Mouse (Mus musculus): ENCODE results near the gene Ect2. TPM values are rescaled to one million over a fixed set of nuclear protein-coding genes. Genes with fewer than 3 reads are reported as not detected.
A peak's percentile ranks its signal among the peaks of the same experiment; 100 is the strongest.

The Ect2 gene
- polyA plus RNA-seq, 1 experiment from 2014 or later: 35.6 TPM

GRCm38 (mm10) chr3:27070340-27070739, 83.3 kb downstream of the Ect2 start:
- Histone ChIP-seq H3K36me3 (ENCODE audit: control insufficient read depth, insufficient read depth, low read length) (no peaks in the 10 kb centered on the region), H3K27me3 (replicated peaks; ENCODE audit: control insufficient read depth, insufficient read depth, low read length) (no peaks in the 10 kb centered on the region), H3K4me3 (ENCODE audit: low read depth, low read length) (no peak overlapping the region), H3K27ac (replicated peaks; ENCODE audit: low read depth, low read length) (no peak overlapping the region), H3K4me1 (ENCODE audit: control insufficient read depth, insufficient read depth, low read length) (no peaks in the 10 kb centered on the region), H3K4me2 (ENCODE audit: low read depth, low read length) (no peak overlapping the region), H3K9me3 (ENCODE audit: control insufficient read depth, low read length) (no peaks in the 10 kb centered on the region), H3K9ac (ENCODE audit: low read depth, low read length) (no peak overlapping the region)
- 77% methylated on average over 9 of the region's 9 CpGs for WGBS
- DNase-seq (ENCODE audit: low spot score) (peak; percentile 34), ATAC-seq (ENCODE audit: low read depth) (no peak)

- no peak for DNase-seq (ENCODE audit: low spot score)
Measured at GRCm38 (mm10) chr3:27067206-27067605, 86.5 kb downstream of the Ect2 start.

GRCm38 (mm10) chr3:27064886-27065285, 88.8 kb downstream of the Ect2 start:
- H3K9ac ChIP-seq (ENCODE audit: low read depth, low read length): no peak overlapping the region
- H3K4me3 ChIP-seq (ENCODE audit: low read depth, low read length): no peak overlapping the region
- H3K9me3 ChIP-seq (ENCODE audit: control insufficient read depth, low read length): no peaks in the 10 kb centered on the region
- no peak overlapping the region for H3K4me2 ChIP-seq (ENCODE audit: low read depth, low read length)
- ATAC-seq (ENCODE audit: low read depth): no peak
- no peaks in the 10 kb centered on the region for H3K27me3 ChIP-seq (replicated peaks; ENCODE audit: control insufficient read depth, insufficient read depth, low read length)
- no peak for DNase-seq (ENCODE audit: low spot score)
- WGBS: 94% methylated on average over 2 of the region's 2 CpGs
- H3K4me1 ChIP-seq (ENCODE audit: control insufficient read depth, insufficient read depth, low read length): no peaks in the 10 kb centered on the region
- no peaks in the 10 kb centered on the region for H3K36me3 ChIP-seq (ENCODE audit: control insufficient read depth, insufficient read depth, low read length)
- H3K27ac ChIP-seq (replicated peaks; ENCODE audit: low read depth, low read length): no peak overlapping the region

More at GRCm38 (mm10) chr3:27067206-27067605, 86.5 kb downstream of the Ect2 start:
- Histone ChIP-seq H3K27me3 (replicated peaks; ENCODE audit: control insufficient read depth, insufficient read depth, low read length) (no peaks in the 10 kb centered on the region), H3K4me3 (ENCODE audit: low read depth, low read length) (no peak overlapping the region), H3K9me3 (ENCODE audit: control insufficient read depth, low read length) (no peaks in the 10 kb centered on the region), H3K4me1 (ENCODE audit: control insufficient read depth, insufficient read depth, low read length) (no peaks in the 10 kb centered on the region), H3K9ac (ENCODE audit: low read depth, low read length) (no peak overlapping the region), H3K4me2 (ENCODE audit: low read depth, low read length) (no peak overlapping the region), H3K27ac (replicated peaks; ENCODE audit: low read depth, low read length) (no peak overlapping the region), H3K36me3 (ENCODE audit: control insufficient read depth, insufficient read depth, low read length) (no peaks in the 10 kb centered on the region)
- no peak for ATAC-seq (ENCODE audit: low read depth)

GRCm38 (mm10) chr3:27063399-27064260, 90.0 kb downstream of the Ect2 start:
- no peak overlapping the region for H3K4me2 ChIP-seq (ENCODE audit: low read depth, low read length)
- no peaks in the 10 kb centered on the region for H3K27me3 ChIP-seq (replicated peaks; ENCODE audit: control insufficient read depth, insufficient read depth, low read length)
- H3K9ac ChIP-seq (ENCODE audit: low read depth, low read length): no peak overlapping the region
- H3K4me1 ChIP-seq (ENCODE audit: control insufficient read depth, insufficient read depth, low read length): no peaks in the 10 kb centered on the region
- no peaks in the 10 kb centered on the region for H3K9me3 ChIP-seq (ENCODE audit: control insufficient read depth, low read length)
- no peak for ATAC-seq (ENCODE audit: low read depth)
- H3K27ac ChIP-seq (replicated peaks; ENCODE audit: low read depth, low read length): no peak overlapping the region
- no peaks in the 10 kb centered on the region for H3K36me3 ChIP-seq (ENCODE audit: control insufficient read depth, insufficient read depth, low read length)
- no peak for DNase-seq (ENCODE audit: low spot score)
- no peak overlapping the region for H3K4me3 ChIP-seq (ENCODE audit: low read depth, low read length)
- WGBS: 73% methylated on average over 11 of the region's 11 CpGs

GRCm38 (mm10) chr3:27060441-27060840, 93.2 kb downstream of the Ect2 start:
- no peaks in the 10 kb centered on the region for H3K36me3 ChIP-seq (ENCODE audit: control insufficient read depth, insufficient read depth, low read length)
- H3K9me3 ChIP-seq (ENCODE audit: control insufficient read depth, low read length): peaks cover 5% of the 10 kb centered on the region; the same call in 1 of the 2 replicates
- H3K4me2 ChIP-seq (ENCODE audit: low read depth, low read length): no peak overlapping the region
- no peaks in the 10 kb centered on the region for H3K4me1 ChIP-seq (ENCODE audit: control insufficient read depth, insufficient read depth, low read length)
- 88% methylated on average over 12 of the region's 12 CpGs for whole genome bisulfite sequencing
- no peak overlapping the region for H3K9ac ChIP-seq (ENCODE audit: low read depth, low read length)
- no peak for DNase-seq (ENCODE audit: low spot score)
- ATAC-seq (ENCODE audit: low read depth): no peak
- no peaks in the 10 kb centered on the region for H3K27me3 ChIP-seq (replicated peaks; ENCODE audit: control insufficient read depth, insufficient read depth, low read length)
- no peak overlapping the region for H3K4me3 ChIP-seq (ENCODE audit: low read depth, low read length)
- no peak overlapping the region for H3K27ac ChIP-seq (replicated peaks; ENCODE audit: low read depth, low read length)

GRCm38 (mm10) chr3:27059529-27060322, 94.0 kb downstream of the Ect2 start:
- Histone ChIP-seq H3K9me3 (ENCODE audit: control insufficient read depth, low read length) (peaks cover 5% of the 10 kb centered on the region; the same call in 1 of the 2 replicates), H3K4me1 (ENCODE audit: control insufficient read depth, insufficient read depth, low read length) (no peaks in the 10 kb centered on the region), H3K36me3 (ENCODE audit: control insufficient read depth, insufficient read depth, low read length) (no peaks in the 10 kb centered on the region), H3K9ac (ENCODE audit: low read depth, low read length) (no peak overlapping the region), H3K4me3 (ENCODE audit: low read depth, low read length) (no peak overlapping the region), H3K4me2 (ENCODE audit: low read depth, low read length) (no peak overlapping the region), H3K27me3 (replicated peaks; ENCODE audit: control insufficient read depth, insufficient read depth, low read length) (no peaks in the 10 kb centered on the region), H3K27ac (replicated peaks; ENCODE audit: low read depth, low read length) (no peak overlapping the region)
- DNase-seq (ENCODE audit: low spot score) (no peak), ATAC-seq (ENCODE audit: low read depth) (no peak)
- 70% methylated on average over 12 of the region's 12 CpGs for WGBS

- WGBS: 74% methylated on average over 3 of the region's 3 CpGs
- no peak for ATAC-seq (ENCODE audit: low read depth)
Measured at GRCm38 (mm10) chr3:27055471-27055870, 98.2 kb downstream of the Ect2 start.

GRCm38 (mm10) chr3:27054766-27055165, 98.9 kb downstream of the Ect2 start:
- Histone ChIP-seq H3K4me2 (ENCODE audit: low read depth, low read length) (no peak overlapping the region), H3K27ac (replicated peaks; ENCODE audit: low read depth, low read length) (no peak overlapping the region)
- 65% methylated on average over 2 of the region's 2 CpGs for WGBS

More at GRCm38 (mm10) chr3:27055471-27055870, 98.2 kb downstream of the Ect2 start:
- H3K9ac ChIP-seq (ENCODE audit: low read depth, low read length): no peak overlapping the region
- no peak overlapping the region for H3K4me2 ChIP-seq (ENCODE audit: low read depth, low read length)
- peaks cover 5% of the 10 kb centered on the region; the same call in 1 of the 2 replicates for H3K9me3 ChIP-seq (ENCODE audit: control insufficient read depth, low read length)
- H3K27me3 ChIP-seq (replicated peaks; ENCODE audit: control insufficient read depth, insufficient read depth, low read length): no peaks in the 10 kb centered on the region
- H3K4me3 ChIP-seq (ENCODE audit: low read depth, low read length): no peak overlapping the region
- DNase-seq (ENCODE audit: low spot score): no peak
- no peaks in the 10 kb centered on the region for H3K36me3 ChIP-seq (ENCODE audit: control insufficient read depth, insufficient read depth, low read length)
- H3K27ac ChIP-seq (replicated peaks; ENCODE audit: low read depth, low read length): no peak overlapping the region
- H3K4me1 ChIP-seq (ENCODE audit: control insufficient read depth, insufficient read depth, low read length): no peaks in the 10 kb centered on the region

More at GRCm38 (mm10) chr3:27054766-27055165, 98.9 kb downstream of the Ect2 start:
- H3K36me3 ChIP-seq (ENCODE audit: control insufficient read depth, insufficient read depth, low read length): no peaks in the 10 kb centered on the region
- no peak for DNase-seq (ENCODE audit: low spot score)
- ATAC-seq (ENCODE audit: low read depth): no peak
- H3K9ac ChIP-seq (ENCODE audit: low read depth, low read length): no peak overlapping the region
- H3K4me3 ChIP-seq (ENCODE audit: low read depth, low read length): no peak overlapping the region
- no peaks in the 10 kb centered on the region for H3K27me3 ChIP-seq (replicated peaks; ENCODE audit: control insufficient read depth, insufficient read depth, low read length)
- peaks cover 5% of the 10 kb centered on the region; the same call in 1 of the 2 replicates for H3K9me3 ChIP-seq (ENCODE audit: control insufficient read depth, low read length)
- no peaks in the 10 kb centered on the region for H3K4me1 ChIP-seq (ENCODE audit: control insufficient read depth, insufficient read depth, low read length)

All from embryonic facial prominence, embryonic 14.5 days (tissue).